Mouse (Mus musculus): ENCODE data around the gene Gfm1.

Gene Gfm1

DNA sequence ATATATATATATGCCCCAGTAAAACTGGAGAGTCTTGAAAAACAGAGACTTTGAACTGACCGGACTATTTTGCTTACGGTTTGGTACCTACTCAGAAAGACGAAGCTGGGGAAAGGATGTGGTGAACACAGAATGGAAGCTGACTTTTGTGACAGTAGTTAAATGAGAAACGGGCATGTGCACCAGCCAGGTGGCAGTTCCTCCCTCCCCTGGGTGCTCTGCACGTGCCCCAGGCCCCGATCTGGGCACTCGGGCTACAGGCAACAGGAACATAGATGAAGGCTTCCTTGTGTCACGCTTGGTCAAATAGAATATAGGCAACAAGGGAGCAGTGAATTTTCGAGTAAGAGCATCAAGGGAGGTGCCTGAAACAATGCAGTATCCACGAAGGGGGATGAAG lies 66.4 kb downstream of the Gfm1 start:
- no peak for DNase-seq (ENCODE audit: extremely low read depth, low read depth)

- no peak for DNase-seq (ENCODE audit: extremely low read depth, low read depth)
Observed at GRCm38 (mm10) chr3:67497998-67498397, 68.1 kb downstream of the Gfm1 start.

- peak; percentile 18 for DNase-seq (ENCODE audit: extremely low read depth, low read depth)
Observed at GRCm38 (mm10) chr3:67498773-67499405, 69.0 kb downstream of the Gfm1 start.

GRCm38 (mm10) chr3:67499406-67499791 lies 69.5 kb downstream of the Gfm1 start:
- DNase-seq (ENCODE audit: extremely low read depth, low read depth) = peak; percentile 2

DNA sequence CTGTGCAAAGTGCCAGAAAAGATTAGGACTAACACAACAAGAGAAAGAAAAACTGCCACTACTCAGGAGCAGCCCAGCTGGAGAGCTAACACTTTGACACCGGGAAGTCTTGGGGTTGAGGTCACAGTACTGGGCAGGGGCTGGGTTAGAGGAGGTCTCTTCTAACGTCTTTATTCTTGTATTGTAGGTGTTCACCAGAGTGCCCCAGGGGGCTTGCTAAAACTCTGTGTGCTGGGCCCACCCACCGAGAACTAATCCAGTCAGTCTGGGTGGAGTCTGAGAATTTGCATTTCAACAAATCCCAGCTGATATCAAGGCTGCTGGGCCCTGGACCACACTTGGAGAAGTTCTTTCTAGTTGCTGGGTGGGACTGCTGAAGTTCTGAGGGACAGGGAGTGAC lies 74.0 kb downstream of the Gfm1 start:
- DNase-seq (ENCODE audit: extremely low read depth, low read depth) = no peak

- DNase-seq (ENCODE audit: extremely low read depth, low read depth) = no peak
Observed at GRCm38 (mm10) chr3:67505286-67505685, 75.4 kb downstream of the Gfm1 start.

DNA sequence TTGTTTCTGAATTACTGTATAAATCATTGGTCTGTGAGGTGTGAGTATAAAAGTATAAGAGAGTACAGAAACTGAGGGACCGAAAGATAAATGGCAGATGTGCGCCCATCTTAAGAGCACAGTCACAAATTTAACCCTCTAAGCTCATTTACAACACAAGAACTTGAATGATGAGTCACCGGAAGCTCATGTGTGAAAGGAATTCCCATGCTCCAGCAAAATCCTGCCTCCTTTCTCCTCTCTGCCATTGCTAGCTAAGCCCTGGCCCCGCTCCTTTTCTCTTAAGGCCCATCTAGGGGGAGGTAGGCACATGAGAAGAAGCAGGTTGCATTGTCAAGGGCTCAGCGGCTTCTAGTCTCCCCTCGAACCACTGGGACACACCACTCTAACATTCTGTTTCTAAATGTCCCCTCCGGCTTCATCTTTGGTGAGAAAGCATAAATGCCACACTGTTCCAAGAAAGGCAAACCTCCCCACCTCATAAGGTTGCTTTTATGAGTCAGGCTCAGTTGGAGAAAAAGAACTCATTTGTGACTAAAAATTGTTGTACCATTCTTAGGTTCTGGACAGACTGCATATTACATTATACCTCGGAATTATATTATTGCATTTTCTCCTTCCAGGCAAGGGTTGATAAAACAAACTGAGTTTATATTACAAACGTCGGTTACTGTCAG lies 78.5 kb downstream of the Gfm1 start:
- no peak for DNase-seq (ENCODE audit: extremely low read depth, low read depth)

DNA sequence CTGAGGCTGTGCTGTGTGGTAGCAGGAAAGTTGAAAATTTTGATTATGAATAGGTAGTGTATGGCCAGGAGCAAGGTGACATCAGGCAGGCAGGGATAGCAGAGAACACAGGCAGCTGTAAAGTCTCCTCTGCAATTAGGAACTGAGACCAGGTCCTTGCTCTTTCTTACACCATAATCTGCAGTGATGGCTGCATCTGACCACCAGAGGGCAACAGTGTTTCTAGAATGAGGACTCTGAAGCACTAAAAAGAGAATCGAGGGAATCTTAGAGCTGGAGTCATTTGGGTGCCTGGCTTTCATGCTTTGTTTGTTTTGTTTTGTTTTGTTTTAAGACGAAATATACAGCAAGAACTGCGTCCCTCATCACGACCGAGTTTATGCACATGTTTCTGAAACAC lies 82.9 kb downstream of the Gfm1 start:
- peak; percentile 49 for DNase-seq (ENCODE audit: extremely low read depth, low read depth)

DNA sequence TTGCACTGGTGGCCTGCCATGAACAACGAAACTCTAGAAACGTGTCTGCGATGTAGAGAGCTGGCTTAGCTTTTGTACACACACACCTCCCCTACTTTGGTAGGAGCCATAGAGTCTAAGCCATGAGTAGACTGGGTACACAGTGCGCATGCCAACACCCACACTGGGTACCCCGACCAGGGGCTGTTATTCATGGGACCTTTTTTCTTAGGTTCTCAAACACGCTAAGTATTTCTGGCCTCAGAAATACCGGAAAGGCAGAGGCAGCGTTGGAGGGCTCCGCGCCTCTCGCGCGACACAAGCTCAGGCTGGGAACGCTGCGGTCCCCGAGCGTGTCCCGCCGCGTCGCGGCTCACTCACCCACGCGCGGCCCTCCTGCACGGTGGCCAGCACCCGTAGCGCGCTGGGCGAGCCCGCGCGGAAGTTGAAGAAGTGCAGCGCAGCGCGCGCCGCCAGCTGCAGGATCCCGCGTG lies 84.9 kb downstream of the Gfm1 start:
- DNase-seq (ENCODE audit: extremely low read depth, low read depth) = no peak

DNA sequence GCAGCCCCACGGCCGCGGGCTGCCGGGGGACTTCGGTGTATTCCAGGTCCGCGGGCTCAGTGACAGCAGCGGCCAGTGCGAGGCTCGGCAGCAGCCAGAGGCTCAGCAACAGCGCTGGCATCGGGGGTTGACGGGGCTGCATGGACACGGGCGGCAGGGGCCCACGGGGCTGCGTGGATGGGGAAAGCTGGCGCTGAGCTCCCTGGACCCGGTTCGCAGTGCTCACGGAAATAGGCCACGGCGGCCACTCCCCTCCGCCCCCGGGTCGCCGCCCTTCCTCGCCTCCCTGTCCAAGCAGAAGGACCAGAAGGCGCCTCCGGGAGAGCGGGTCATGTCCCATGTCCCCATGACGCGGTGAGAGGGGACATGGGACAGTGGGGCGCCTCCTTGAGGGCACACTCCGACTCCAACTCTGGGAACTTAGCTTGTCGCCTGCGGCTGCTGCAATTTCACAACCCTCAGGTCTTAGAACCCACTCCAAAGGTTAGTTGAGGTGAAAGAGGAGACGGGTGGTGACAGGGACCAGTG lies 85.4 kb downstream of the Gfm1 start, which contains the start of gene Rarres1:
TSS of gene Rarres1 (minus strand) at position 250 of the 528 bp plus-strand sequence.
- no peak for DNase-seq (ENCODE audit: extremely low read depth, low read depth)

DNA sequence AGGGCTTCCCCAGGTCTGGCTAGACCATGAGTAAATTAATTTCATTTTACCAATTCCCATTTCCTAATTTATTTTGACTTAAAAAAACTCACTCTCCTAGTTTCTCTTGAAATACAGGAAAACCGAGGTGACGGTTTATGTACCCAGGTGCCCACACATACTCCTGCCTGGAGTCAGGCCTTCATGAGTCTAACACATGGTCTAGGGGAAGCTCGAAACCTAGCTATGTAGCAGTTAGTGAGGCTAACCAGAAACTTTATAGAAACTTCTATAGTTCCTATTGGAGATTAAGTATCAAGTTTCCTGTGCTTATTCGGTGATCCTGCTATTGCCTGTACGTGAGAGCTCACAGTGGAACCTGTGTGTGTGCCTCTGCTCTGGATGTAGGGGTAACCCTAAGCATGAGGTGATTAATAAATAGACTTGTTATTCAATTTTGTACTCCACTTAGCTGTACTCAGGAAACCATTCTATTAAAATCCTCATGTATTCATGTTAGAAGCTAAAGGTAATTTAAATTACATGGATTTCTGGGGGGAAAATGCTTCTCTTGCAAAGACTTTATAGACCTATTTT lies 90.8 kb downstream of the Gfm1 start:
- no peak for DNase-seq (ENCODE audit: extremely low read depth, low read depth)

- DNase-seq (ENCODE audit: extremely low read depth, low read depth) = no peak
Observed at GRCm38 (mm10) chr3:67522709-67523108, 92.8 kb downstream of the Gfm1 start.

DNA sequence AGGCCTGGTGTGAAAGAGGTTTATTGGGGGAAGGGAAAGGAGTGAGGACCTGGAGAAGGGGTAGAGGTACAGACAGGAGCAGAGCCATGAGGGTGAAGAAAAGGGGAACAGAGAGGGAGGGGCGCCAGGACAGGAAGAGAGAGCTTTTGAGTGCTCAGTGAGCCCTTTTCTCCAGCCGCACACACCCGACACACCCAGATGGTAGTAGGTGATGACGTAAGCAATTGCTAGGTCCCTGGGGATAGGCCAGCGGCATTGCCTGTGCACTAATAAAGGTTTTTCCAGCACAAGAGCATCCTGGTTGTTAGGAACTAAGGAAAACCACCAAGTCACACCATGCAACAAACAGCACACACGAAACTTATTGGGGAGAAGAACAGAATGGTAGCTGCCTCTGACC lies 94.9 kb downstream of the Gfm1 start:
- DNase-seq (ENCODE audit: extremely low read depth, low read depth) = no peak

Measured in MEL-GATA-1-ER (cell line).